Mouse (Mus musculus) kidney, postnatal 14 days (tissue): Measurements from ENCODE around the gene Ing4.
A peak's percentile ranks its signal among the peaks of the same experiment; 100 is the strongest.
"Not testable (repeated sequence)": the region's sequence is repeated elsewhere in the genome, so short reads cannot be mapped to it uniquely, and the experiment has no call there.

ENCODE experiments used
- DNase-seq: peaks from one replicate; pipeline ENCODE4 v3.0.0; 2022; ENCODE audit warnings: mixed read lengths

Ing4 gene

DNA sequence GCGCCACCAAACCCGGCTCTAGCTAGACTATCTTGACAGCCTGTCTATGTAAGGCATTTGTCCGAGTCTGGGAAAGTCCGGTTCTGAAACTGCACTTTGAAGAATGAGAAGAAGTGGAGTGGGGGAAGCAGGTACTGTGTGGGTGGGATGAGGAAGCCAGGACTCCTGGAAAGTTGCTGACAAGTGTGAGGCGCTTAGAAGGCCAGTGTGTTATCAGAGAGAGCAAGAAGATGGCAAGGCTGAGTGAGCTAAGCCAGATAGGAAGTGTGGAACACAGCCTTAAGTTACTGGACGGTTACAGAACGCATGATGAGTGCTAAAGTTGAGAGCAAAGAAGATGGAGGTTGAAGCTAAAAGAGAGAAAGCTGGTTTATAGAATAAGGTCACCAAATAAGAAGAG, 2.5 kb downstream of the Ing4 start:
- DNase-seq: no peak

DNA sequence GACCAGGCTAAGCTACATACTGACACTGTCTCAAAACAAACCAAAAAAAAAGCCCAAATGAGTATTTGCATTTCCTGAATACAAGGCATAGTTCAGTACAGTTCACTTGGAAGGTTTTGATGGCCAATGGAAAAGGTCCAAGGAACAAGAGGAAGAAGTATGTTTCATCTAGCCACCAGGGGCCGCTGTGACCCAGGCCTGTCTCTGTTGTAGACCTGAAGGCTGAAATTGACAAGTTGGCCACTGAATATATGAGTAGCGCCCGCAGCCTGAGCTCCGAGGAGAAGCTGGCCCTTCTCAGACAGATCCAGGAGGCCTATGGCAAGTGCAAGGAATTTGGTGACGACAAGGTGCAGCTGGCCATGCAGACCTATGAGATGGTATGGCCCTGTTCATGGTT, 7.1 kb downstream of the Ing4 start:
- DNase-seq: peak; percentile 84

DNA sequence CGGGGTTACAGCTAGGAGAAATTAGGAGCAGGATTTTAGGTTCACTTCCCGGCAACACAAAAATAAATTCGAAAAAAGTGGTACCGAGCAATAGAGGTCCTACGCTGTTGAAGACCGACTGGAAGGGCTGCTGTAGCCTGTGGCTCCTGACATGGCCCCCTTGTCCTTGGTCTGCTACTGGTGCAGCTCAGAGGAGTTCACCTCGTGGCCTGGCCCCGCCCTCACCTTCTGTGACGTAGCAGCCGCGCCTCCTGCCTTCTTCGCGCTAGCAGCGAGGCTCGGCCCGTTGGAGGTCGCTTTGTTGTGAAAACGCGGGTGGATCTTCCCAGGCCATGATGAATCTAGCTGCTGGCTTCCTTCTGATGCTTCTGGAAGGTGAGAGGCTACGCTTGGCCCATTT, 10.1 kb downstream of the Ing4 start, which contains the start of gene Acrbp:
Gene Acrbp (plus strand): TSS at position 12 of the 400 bp plus-strand sequence.
- no peak for DNase-seq

DNA sequence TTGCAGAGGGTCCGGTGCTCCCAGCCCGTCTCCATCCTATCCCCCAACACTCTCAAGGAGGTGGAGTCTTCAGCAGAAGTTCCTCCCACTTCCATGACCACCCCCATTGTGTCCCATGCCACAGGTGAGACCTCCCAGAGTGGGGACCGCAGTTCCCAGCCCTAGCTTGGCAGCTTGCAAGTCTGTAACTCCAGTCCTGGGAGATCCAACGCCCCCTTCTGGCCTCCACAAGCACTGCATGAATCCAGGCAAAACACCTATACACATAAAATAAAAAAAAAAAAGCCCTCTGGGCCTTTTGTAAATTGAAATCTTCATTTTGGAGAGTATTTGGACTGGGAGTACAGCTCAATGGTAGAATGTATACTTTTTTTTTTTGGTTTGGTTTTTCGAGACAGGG, 11.7 kb downstream of the Ing4 start:
- no peak for DNase-seq

DNA sequence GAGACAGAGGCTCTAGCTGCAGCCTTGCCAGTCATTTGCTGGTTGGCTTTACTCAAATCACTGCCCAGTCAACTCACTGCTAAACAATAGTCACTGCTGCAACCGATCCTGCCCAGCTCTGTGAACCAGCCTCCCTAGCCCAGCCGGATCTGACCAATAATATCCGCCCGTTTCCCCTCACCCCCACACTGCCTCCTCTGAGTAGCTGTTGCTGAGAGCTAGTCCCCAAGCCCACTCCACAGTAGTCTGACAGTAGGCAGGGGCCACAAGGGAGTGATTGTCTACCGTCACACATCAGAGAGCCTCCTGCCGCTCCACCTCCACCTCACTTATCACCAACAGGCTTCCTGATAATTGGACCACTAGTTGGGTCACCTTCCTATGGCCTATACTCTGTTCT, 21.9 kb downstream of the Ing4 start:
- no peak for DNase-seq

DNA sequence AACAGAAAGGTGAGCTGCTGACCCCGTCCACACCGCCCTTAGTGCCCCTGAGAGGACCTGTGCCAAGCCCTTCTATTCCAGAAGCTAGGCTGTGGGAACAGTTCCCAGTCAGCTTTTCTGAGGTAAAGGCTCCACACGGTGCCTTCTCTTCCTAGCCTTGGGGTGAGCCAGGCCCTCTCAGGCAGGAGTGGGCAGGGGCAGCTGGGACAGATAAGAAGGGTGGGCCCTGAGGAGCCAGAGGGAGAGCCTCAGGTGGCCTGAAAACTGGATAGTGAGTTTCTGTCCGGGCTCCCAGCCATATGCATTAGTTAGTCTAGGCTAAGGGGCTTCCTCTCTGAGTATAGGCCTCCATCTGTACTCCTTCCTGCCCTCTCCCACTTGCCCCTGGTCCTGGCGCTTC, 23.0 kb downstream of the Ing4 start:
- DNase-seq: no peak

DNA sequence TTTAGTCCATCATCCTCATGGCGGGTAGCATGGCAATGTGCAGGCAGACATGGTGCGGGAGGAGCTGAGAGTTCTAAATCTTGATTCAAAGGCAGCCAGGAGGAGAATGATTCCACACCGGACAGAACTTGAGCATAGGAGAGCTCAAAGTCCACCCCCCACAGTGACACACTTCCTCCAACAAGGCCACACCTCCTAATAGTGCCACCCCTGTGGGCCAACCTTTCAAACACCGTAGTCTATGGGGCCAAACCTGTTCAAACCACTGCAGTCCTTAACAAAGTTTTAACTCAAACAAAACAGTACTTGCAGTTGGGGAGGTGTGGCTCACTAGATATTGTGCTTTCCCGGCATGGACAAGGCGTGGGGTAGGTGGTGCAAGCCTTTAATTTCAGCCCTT, 24.3 kb downstream of the Ing4 start:
- DNase-seq: no peak

DNA sequence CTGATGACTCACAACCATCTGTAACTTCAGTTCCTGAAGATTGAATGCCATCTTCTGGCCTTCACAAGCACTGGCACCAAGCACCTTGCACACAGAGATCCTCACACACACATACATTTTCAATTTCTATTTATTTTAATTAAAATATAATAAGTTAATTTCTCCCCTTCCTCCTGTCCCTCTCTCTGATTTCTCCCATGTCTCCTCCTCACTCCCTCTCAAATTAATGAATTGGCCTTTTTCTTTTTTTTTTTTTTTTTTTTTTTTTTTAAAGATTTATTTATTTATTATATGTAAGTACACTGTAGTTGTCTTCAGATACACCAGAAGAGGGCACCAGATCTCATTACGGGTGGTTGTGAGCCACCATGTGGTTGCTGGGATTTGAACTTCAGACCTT, 25.7 kb downstream of the Ing4 start:
- not testable (repeated sequence) for DNase-seq

DNA sequence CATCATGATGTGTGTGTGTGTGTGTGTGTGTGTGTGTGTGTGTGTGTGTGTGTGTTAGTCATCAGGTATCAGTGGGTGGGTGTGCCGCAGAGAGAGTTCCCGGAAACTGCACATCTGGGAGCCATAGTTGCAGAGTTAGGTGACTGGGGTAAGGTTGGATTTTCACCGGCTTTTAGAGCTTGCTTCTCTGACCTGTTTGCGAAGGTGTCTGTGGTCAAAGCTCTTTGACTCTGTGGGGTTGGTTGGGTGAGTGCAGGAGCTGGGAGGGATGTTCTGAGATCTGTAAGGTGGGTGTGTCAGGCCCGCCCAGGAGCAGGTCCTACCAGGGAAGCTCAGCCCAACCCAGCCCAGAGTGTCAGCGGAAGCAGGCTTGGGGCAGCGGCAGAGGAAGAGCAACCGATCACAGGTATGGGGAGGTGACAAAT, 28.0 kb downstream of the Ing4 start, which contains the start of gene Lpar5:
Gene Lpar5 (plus strand): TSS at position 350 of the 425 bp plus-strand sequence.
- DNase-seq: no peak

DNA sequence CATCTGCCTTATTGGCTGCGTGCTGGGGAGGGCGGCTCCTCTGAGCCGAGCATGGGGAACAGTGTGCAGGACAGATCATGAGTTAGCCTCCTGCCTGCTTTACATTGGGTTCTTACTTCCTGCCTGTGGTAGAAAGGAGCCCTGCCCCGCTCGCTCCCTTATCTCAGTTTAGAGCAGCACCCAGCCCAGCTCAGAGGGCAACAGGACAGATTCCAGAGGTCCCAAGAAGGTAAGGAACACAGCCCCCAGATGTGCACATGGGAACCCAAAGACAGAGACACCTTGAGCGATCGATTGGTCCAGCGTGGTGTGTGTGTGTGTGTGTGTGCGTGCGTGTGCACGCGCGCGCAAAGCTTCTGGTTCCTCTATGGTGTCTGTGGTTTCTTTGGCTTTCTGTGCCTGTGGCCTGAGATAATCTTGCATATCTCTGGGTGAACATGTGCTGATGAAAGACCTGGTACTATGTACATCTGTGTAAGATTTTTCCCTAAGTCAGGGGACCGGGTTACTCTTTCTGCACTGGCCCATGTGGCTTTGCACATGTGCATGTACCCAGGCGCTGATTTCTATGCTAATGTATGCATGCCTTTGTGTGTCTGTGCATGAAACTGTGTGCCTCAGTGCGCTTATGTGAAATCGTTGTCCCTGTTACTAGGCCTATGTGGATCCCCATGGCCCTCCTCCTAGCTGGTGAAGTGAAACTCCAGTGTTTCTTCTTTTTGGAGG, 31.8 kb downstream of the Ing4 start:
- DNase-seq: no peak

DNA sequence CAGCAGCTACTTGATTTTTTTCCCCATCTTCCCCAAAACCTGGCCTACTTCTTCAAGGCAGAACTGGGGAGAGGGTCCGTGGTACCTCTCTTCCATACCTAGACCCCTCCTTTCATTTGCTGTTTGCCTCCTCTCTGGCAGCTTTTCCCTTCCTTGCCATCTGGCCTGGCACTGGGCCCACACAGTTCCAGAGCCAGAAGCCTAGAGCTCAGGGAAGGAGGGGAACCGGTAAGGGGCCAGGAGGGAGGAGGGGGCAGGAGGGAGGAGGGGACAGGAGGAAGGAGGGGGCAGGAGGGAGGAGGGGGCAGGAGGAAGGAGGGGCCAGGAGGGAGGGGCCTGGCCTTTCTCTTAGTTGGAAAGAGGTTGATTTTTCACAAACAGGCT, 32.3 kb downstream of the Ing4 start:
- peak; percentile 38 for DNase-seq

DNA sequence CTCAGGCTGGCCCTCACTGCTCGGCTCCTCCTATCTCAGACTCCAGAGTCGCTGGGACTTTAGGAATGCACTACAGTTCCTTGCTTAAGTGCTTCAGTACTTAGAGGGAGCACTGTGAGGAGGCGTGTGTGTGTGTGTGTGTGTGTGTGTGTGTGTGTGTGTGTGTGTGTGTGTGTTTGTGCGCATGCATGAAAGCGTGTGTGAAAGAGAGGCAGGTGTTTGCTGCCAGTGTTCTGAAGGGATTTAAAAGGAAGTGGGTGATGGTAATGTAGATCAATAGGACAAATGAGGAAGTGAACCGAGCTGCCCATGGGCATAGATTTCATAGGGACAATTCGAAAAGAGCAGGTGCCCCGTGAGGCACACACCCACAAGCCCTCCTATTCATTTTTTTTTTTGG, 34.3 kb downstream of the Ing4 start:
- no peak for DNase-seq

DNA sequence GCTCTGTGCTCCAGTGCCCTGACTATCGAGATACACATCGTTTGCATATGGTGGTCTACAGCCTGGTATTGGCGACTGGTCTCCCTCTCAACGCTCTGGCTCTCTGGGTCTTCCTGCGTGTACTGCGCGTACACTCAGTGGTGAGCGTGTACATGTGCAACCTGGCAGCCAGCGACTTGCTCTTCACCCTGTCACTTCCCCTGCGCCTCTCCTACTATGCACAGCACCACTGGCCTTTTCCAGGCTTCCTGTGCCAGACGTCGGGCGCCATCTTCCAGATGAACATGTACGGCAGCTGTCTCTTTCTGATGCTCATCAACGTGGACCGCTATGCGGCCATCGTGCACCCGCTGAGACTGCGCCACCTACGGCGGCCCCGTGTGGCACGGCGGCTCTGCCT, 41.8 kb downstream of the Ing4 start:
- no peak for DNase-seq

DNA sequence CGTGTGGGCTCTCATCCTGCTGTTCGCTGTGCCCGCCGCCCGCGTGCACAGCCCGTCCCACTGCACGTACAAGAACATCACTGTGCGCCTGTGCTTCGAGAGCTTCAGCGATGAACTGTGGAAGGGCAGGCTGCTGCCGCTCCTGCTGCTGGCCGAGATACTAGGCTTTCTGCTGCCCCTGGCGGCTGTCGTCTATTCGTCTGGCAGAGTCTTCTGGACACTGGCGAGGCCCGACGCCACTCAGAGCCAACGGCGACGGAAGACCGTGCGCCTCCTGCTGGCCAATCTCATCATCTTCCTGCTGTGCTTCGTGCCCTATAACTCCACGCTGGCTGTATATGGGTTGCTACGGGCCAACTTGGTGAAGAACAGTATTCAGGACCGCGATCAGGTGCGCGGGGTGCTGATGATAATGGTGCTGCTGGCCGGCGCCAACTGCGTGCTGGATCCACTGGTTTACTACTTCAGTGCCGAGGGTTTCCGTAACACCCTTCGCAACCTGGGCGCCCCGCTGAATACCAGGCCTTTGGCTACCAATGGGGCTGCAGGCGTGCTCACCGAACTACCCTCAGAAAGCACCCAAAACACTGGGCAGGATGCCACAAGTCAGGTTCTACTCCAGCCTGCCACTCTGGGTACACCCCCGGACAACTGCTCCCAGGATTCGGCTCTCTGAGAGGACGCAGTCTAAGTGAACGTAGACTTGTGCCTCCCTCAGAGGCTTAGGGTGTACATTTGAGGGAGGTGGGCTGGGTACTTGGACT, 42.4 kb downstream of the Ing4 start:
- DNase-seq: peak; percentile 95

DNA sequence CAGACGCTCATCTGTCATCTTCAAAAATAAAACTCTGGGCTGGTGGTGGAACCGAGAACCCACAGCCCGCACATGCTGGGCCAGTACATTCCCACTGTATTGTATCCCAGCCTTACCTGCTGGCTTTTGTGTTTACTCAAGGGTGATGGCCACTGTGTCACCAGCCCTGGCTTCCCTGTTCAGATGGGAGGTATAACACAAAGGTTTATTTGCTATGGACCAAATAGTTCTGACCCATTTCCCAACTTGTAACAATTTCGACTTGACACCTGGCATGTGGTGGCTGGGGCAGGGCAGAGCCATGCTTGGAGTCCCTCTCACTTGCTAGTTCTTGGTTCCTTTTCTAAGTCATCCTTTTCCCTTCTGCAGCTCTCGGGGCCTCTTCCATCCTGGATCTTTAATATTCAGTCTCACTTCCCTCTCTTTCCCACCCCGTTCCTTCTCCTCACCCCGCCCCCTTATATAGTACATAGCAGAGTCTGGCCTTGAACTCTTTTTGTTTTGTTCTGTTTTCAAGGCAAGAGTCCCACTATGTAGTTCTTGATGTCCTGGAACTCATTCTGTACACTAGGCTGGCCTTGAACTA, 43.3 kb downstream of the Ing4 start:
- DNase-seq: no peak

DNA sequence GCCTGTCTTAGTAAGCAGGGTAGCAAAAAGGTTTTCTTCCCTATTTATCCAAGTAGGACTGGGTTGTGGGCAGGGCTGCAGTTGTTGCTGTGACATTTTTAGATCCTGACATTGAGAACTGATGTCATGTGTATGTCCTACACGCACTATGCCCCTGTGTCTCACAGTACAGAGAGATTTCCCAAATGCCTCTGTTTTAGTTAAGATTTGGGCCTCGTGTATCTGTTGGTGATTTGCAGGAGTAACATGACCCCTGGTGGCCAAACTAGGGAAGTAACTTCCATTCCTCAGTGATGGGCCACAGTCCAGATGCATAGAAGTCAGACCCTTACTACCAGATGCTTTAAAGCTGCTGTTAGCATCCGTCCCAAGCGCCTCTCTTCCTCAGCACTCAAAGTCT, 44.9 kb downstream of the Ing4 start:
- peak; percentile 79 for DNase-seq

DNA sequence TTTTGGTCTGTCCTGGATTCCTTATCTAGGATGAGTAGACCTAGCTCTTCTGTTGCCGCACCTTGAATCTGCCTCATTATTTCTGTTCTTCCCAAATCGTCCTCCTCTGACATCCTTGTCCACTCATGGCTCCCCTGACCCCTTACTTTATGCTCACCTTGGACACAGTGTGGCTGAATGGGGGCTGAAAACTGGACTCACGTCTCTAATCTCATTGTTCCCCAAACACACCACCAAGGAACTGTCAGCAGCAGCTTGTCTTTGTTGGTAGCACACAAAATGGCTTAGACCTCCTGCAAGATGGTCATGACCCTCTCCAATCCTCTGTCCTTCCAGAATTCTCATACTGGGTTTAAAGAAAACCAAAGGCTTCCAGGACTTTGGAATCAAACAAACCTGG, 48.4 kb downstream of the Ing4 start:
- no peak for DNase-seq

DNA sequence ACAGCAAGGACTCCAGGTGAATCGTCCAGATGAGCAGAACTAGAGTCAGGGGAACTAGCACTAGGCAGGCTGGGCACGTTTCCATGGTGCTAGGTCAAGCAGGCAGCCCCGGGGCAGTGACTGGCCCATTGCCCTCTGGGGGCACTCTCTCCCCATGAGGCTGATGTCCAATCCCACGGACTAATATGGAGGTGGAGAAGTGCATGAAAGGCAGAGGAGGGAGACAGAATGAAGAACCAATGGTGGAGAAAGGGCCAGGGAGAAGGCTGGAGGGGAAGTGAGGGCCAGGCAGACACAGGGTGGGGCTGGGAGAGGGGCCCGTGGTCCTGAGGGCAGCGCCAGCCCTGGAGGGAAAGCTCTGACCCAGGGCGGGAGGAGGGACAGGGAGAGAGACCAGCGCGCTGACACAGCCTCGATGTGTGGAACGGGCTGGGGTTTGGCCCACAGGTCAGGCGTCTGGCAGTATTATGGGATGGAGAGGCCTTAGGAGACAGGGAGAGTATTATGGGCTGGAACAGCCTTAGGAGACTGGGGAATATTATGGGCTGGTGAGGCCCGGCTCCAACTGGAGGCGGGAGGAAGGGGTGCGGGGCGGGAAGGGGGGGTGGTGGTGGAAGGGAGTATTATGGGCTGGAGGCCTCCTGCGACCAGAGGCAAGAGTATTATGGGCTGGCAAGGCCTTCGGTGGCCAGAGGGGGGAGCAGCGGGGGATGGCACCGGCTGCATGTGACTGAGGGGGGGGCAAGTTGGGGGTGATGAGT, 49.2 kb downstream of the Ing4 start:
- DNase-seq: peak; percentile 92

DNA sequence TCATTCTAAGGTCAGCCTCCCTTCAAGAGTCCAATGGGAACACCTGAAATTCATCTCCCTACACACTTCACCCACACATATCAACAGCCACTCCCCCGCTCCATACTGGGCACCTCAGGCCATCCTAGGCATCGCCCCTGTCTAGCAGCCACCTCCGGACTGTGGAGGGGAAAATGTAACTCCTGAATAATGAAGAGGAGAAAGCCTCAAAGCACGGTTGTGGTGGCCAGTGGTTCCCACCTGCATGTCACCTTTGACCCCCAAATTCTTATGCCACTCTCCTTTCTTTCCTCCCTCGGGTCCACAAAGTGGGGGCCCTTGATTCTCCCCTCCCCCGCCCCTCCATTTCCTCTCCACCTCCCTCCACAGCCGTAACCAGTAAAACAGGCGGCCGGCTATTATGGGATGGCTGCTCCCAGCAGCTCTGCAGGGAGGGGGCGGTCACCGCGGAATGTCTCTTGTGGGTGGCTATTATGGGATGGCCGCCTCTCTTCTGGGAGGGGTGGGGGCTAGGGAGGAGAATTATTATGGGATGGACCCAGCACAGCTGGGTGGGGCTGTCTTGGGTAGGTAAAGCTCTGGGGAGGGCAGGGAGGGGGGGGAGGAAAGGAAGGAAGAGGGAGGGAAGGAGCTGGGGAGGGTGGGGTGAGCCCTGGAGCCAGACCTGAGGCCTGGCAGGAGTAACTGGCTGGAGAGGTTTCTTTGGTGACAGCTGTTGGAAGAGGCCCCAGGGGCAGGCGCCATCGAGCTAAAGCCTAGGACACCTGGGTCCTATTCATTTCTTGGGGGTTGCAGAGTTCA, 50.2 kb downstream of the Ing4 start:
- peak; percentile 92 for DNase-seq

DNA sequence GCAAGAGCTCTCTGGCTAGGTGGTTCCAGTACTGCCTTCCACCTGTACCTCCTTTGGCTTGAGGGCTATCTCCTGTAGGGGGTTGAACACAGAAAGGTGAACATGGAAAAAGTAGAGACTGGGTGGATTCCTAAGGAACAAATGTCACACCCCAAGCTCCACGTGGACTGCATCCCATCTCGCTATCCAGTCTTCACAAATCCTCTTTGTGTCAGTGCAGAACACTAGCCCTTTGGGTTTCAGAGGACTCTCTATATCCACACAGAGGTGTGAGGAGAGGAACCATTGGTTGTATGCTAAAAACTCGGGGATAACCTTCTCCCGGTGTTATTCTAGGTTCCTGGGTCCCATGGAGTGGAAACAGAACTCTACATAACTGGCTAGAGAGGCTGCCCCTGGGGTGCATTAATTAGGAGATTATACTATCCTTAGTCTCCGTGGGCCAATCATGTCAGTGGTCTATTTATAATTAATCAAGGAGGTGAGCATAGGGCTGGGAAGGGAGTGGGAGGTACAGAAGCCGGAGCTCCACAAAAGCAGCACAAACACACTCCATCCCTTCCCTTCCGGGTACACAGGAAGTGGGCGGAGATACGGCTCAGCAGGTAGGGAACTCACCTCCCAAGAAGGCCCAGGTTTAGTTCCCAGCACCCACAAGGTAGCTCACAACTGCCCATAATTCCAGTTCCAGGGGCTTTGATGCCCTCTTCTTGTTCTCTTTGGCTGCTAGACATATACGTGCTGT, 51.0 kb downstream of the Ing4 start:
- no peak for DNase-seq

DNA sequence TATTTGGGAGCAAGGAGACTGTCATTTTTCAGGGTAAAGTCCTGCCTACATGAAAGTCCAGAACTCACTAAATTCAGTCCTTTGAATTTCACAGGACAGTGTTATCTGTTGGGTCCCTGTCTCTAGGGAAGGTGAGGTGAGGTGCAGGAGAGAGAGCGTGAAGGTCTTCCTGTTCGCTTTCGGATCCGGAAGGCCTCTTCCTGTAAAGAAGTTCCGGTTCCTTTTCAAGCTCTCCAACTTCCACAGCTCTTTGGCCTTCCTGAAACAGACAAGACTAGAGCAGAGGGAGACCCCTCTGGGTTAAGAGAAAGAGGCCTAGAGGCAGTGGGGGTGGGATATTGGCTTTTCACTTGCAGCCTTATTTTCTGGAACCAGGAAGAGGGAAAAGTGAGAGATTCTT, 52.8 kb downstream of the Ing4 start:
- DNase-seq: no peak

DNA sequence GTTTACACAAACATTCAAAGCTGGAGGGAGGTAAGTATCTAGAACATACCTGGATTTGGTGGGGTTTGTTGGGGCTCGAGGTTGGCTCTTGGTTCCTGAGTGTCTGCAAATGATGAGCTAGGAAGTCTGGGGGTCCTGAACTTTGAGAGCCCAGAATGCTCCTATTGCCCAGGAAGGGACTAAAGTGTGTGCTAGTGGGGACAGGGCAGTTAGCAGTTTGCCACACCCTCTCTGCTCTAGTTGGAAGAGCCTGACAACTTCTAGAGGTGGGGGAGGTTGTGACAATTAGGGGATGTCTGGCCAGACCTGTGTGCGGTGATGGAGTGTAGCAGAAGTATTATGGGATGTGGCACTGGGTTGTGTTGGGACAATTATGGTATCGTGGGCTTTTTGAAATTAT, 55.3 kb downstream of the Ing4 start:
- no peak for DNase-seq
